Mouse (Mus musculus): ENCODE measurements around the gene Tgfb1i1.

DNA sequence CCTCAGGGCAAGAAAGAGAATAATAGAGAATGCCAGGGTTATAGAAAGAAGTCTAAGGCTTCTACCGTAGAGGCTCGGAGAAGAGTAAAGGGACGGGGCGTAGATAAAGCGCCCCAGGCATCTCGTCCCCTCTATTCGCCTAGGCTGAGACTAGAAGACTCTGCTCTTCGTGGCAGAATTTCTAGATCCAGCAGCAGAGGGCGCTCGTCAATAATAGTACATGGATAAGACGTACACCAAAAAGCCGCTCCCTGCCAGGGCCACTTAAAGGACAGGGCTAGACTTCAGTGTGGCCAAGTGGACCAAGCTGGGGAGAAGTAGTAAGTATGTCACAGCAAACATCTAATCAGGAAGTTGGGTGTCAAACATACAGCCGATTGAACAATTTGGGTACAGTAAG lies 831 bp downstream of the Tgfb1i1 start:
- TF ChIP-seq CTCF (conservative IDR thresholded peaks at IDR 0.05; ENCODE audit: low read length): peak; percentile 61
- no peak for TF ChIP-seq NANOG (IDR thresholded peaks at IDR 0.05; ENCODE audit: borderline replicate concordance, low read length)

All from E14TG2a.4 (cell line).